Mouse (Mus musculus) cerebellum, adult (tissue): ENCODE measurements around the gene Ccnf.

Experiments
- ATAC-seq: cut with Nextera tagmentation; 2 replicates; pipeline ENCODE4 v1.9.2; 2017; ENCODE audit warnings: mild to moderate bottlenecking, moderate library complexity, mixed read lengths; ENCODE audit not compliant: insufficient number of reproducible peaks, low FRiP score, low TSS enrichment

The Ccnf gene

DNA sequence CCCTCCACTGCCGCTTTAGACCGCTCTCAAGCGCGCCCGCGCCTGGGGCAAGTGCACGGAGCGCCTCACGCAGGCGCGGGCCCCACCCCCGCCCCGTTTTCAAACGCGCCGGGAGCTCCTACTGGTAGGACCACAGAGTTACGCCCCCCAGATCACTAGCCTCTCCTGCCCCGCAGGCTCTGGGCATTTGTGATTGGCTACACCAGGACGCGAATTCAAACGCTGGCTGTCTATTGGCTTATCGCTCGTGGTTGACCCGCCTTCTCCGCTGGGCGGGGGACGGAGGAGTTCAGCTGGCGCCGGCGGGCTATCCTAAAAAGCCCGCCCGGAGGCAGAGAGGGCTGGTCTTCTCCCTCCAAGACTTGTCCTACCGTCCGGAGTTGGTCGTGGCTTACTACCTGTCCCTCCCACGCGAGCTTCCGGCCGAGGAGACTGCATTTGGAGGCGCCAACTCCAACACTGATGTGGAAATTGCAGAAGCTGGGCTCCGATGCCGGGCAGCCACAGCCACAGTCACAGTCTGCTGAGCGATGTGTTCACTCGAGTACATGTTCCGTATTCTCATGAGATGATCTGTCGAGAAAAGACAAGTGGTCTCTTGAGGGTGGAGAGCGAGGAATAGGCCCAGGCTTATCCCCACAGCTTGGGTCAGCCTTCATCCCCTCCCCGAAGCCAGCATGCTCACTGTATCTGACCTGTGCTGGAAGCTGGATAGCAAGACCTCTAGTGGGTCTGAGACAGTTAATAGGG, at the start of gene Ccnf:
Ccnf (minus strand) TSS at position 165 of the 750 bp plus-strand sequence.
- ATAC-seq = peak; percentile 100

DNA sequence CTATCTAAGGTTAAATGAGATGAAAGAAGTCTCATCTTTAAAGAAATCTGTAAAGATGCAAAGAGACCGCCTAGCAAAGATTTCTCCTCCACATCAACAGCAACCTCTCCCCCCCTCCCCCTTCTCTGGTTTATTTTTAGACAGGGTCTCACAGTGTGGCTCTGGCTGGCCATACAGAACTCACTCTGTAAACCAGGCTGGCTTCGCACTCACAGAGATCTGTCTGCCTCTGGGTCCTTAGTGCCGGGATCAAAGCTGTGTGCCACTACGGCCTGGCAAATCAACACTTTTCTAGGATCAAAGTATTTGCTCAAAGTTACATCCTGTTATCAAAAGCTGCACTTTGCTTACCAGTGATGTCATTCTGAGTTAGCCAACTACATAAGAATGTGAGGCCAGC, 49.4 kb upstream of the Ccnf start:
- no peak for ATAC-seq

DNA sequence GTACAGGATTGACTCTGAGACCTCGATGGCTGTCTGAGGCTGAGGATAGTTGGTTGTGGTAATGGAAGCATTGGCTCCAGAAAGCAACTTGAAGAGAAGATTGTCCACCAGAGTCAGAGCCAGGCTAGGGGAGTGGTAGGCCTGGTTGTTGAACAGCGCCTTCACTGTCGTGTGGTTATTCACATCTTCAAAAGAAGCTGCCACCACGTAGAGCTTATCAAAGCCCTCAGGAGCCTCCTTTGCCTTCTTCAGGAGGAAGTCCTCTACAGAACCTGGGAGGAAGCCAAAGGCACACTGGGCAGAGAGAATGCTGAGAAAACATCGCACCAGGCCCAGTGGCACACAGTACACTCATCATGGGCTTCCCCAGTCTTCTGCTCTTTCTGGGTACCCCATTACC, 38.1 kb upstream of the Ccnf start:
- ATAC-seq = no peak

DNA sequence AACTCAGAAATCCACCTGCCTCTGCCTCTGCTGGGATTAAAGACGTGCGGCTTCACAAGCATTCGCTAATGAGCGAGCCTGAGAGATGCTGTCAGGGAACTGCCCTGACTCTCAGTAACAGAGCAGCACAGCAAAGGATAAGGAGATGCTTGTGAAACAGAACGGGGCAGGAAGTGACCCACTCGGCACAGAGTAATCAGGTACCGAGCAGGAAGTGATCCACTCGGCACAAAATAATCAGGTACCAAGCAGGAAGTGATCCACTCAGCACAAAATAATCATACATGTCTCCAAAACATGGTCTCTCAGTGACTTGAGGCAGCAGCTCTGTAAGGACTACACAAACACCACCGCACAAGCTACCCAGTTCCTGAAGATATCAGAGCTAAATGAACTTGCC, 37.2 kb upstream of the Ccnf start:
- ATAC-seq = no peak

DNA sequence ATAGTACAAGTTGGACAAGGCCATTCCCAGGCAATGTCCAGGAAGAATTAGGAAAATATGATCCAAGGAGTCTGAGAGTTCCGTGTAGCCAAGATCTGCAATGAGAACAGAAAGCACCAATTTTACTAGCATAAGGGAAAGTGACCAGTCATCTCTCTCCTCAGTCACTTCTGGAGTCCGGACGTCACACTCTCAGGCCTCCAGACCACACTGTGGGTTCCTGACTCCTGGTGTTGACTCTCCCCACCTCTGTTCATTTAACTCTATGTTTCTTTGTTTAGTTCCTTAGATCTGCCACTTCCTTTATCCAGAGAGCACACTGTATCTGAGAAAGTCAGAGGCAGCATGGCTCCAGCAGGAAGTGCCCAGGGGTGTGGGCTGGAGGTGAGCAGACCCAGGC, 34.4 kb upstream of the Ccnf start:
- no peak for ATAC-seq

DNA sequence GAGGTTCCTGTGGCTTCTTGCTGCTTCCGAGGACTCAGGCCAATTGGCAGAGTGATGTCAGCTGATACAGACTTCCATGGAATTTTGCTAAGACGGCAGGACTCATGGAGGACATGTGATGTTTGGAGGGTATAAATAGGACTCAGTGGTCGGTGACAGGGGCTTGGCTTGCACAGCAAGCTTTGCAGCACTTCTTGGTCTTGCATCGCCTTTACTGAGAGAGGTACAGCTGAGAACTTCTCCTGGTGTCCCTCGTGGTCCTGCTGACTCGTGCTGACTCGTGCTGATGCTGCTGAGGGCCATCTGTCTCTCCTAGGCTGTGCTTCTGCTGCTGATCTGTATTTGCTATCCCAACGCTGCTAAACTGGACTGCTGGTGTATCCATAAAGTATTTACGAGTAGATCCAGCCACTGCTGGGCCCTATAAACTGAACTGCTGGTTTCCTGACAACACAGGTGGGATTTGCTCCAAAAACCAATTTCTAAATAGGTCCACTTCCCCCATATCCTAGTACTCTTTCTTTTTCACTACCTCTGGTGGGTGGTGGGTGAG, 32.1 kb upstream of the Ccnf start:
- no peak for ATAC-seq

DNA sequence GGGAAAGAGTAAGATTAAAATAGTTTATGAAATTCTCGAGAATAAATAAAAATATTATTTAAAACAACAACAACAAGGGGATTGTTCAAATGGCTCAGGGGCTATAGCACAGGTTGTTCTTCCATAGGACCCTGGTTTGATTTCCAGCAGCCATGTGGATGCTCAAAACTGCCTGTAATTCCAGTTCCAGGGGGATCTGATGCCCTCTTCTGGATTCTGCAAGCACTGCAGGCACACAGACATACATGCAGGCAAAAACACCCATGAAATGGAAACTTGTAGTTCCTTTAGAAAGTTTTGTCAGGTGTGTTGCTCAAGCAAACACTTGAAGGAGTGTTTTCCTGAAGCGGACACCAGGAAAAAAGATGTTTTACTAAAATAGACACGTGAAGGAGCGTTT, 31.4 kb upstream of the Ccnf start:
- ATAC-seq = no peak

DNA sequence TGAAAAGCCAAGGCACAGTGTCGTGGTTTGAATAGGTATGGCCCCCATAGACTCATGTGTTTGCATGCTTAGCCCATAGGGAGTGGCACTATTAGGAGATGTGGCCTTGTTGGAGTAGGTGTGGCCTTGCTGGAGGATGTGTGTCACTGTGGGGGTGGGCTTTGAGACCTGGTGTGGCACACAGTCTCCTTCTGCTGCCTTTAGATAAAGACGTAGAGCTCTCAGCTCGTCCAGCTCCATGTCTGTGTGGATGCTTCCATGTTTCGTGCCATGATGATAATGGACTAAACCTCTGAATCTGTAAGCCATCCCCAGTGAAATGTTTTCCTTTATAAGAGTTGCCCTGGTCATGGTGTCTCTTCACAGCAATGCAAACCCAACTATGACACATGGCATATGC, 28.6 kb upstream of the Ccnf start:
- ATAC-seq = no peak

DNA sequence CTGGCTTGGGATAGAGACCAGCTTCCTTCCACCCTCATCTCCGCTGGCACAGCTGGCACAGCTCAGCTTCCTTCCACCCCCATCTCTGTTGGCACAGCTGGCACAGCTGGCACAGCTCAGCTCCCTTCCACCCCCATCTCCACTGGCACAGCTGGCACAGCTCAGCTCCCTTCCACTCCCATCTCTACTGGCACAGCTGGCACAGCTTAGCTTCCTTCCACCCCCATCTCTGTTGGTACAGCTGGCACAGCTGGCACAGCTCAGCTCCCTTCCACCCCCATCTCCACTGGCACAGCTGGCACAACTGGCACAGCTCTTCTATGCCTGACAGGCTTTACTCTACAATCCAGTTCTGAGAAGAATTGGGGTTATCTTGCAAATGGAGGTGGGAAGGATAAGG, 15.8 kb upstream of the Ccnf start:
- no peak for ATAC-seq

DNA sequence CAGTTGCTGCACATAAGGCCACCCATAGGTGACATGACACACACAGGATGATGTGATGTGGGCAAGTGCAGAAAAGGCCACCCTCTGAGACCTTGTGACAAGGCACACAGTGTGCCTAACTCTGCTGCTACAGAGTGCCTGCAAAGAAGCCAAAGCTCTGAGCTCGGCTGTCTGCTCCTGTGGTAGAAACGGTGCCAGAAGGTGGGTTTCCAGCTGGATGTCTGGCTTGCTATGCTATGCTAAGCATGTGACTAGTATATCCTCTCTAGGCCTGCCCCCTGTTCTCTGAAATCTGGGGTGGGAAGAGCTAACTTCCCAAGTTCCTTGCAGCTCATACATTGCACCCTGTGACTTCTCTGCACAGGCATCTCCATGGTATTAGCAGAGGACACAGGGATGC, 13.5 kb upstream of the Ccnf start:
- ATAC-seq = no peak

DNA sequence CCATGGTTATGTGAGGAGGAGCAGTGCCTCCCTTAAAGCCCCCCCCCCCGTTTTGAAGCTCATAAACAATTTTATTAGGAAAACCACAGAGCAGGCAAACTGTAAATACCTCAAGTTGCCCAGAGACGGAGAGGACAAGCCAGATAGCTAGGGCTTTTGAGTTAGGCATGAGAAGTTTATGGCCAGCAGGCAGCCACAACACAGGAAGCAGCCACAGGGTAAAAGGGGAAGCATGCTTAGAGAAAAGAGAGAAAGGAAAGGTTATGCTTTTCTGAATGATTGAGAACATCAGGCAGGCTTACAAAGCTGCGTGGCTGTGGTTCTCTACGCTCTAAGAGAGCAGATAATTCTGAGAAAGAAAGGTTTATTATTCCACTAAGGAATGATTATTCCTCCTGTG, 9.2 kb upstream of the Ccnf start:
- ATAC-seq = no peak

DNA sequence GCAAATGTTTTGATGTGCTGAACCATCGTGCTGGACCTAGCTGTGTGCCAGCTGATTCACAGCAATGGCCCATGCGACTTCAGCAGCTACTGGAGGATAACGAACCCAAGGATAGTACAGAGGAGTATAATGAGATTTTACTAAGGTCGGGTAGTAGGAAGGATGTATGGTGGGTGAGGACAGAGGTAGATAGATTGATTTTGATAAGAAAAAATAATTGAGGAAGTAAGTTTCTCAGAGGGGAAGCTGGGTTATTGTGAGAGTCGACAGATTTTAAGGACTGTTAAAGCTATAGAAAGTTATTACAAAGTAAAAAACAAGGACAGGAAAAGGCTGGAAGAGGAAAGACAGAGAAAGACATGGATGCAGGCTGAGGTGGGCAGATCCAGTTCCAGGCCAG, 8.4 kb upstream of the Ccnf start:
- no peak for ATAC-seq

DNA sequence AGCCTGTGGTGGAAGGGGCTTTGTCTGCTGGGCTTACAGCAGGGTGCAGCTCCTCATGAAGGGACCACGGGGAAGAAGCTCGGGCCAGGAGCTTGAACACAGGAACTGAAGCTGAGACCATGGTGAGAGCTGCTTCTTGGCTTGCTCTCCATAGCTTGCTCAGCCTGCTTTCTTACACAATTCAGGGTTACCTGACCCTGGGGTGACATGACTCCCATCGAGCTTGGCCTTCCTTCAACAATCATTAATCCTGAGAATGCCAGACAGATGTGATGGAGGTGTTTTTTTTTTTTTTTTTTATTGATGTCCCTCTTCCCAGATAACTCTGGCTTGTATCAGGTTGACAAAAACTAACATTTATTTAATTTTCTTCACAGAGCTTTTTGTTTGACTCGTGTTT, 7.7 kb upstream of the Ccnf start:
- ATAC-seq = no peak

DNA sequence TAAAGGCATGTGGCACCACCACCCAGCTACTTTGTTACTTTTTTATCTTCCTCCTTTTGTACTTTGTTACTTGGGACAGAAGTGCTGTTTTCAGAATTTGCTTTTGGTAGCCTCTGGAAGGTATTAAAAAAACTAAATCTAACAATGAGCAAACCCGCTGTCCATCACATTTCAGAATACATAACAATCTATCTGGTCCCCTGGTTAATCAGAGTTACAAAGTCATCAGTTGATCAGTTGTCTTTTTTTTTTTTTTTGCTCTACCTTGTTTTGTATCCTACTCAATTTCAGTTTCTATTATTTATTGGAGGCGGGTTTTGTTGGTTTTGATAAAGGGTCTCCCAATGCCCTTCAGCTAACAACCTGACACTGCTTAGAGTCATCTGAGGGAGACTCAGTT, 1.0 kb upstream of the Ccnf start:
- ATAC-seq = no peak

DNA sequence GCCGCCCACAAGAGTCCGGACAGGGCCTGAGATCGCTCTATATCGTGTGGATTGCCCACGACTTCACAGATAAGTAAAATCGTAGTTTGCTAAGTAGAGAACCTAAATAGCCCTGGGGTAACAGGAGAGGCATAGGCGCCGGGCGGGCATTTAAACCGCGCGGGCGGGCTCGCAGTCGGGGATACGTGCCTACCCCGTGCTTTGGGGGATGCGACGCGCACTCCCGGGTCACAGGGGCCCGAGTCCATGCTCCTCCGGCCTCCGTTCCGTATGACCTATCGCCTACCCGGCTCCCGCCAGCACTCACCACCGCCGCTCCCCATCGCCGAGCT, 330 bp downstream of the Ccnf start:
- no peak; the same call in 1 of the 2 replicates for ATAC-seq

DNA sequence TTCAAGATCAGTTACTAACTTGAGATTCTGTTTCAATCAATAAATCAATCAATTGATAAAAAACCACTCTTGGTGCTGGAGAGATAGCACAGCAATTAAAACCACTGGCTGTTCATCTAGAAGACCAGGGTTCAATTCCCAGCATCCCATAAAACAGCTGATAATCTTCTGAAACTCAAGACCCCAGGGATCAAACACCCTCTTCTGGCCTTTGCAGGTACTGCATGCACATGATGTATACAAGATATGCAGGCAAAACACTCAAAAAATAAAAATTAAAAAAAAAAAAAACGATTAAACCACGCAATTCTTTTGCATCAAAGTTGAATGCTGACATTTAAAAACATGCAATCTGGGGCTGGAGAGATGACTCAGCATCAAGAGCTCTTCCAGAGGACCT, 2.6 kb downstream of the Ccnf start:
- no peak for ATAC-seq

DNA sequence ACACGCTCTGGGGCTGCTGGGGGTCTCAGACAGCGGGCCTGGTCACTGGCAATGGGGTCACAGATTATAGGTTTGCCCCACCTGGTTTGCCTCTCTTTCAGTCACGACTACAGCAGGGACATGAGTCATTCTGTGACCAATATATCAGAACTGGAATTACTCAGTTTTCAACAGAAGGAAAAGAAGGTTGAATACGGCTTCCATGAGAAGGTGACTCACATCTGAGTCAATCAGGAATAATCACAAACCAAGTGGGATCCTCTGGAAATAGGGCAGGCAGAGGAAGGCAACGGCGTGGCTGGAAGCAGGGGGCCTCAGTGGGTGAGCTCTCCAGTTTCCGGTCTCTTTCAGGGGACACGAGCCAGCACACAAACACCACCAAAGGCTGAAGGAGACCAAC, 7.2 kb downstream of the Ccnf start:
- no peak for ATAC-seq

DNA sequence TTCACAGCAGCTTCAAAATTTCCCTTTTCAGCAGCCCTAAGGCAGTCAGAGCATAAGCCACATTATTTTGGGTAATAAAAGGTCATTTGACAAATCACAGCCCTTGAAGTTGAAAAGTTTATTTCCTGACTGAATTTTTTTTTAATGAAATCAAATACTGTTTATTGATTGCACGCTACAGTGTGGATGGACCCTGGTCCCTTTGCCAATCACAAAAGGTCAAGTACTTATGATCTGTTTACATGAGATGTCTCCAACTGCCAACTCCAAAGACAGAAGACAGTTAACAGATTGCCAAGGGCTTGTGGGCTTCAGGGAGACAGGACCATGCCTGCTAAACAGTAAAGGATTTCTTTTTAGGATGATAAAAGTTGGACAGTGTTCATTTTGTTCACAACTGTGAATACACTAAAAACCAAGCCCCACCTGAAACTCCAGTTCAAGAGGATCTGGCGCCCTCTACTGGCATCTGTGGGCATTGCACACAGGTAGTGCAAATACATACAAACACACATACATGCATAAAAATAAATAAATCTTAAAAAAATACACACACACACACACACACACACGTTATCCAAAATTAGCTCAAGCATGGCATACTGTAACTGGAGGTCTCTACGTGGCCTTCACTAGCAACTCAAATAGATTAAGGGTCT, 7.8 kb downstream of the Ccnf start:
- ATAC-seq = no peak

DNA sequence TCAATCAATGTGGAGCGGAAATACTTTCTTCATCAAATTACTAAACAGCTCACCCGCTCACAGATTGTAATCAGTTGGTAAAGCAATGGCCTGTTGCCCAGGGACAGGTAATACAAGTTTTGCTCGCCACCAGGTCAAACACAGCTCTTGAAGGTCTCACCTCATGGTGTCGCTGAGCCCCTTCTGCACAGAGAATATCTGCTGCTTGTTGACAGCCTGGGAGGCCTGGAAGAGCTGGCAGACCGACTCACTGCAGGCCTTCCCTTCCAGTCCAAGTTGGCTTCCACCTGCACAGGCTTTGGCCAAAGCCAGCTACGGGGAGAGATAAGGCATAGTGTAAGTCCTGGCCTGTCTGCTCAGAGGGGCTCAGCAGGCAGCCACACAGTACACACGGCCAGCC, 14.4 kb downstream of the Ccnf start:
- peak; percentile 66; the same call in 1 of the 2 replicates for ATAC-seq

DNA sequence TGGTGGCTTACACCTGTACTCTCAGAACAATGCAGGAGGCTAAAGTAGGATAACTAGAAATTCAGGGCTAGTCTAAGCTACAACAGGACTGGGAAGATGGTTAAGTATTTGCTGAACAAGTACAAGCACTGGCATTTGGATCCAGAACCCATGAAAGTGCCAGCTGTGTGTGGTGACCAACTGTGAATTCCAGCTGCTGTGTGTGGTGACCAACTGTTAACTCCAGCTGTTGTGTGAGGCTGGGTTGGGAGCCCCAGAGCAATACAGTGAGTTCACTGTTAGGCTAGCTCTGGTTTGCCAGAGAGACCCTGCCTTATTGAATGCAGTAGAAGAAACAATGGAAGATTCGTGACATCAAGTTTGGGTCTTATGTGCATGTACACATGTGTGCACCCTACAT, 14.8 kb downstream of the Ccnf start:
- no peak for ATAC-seq

DNA sequence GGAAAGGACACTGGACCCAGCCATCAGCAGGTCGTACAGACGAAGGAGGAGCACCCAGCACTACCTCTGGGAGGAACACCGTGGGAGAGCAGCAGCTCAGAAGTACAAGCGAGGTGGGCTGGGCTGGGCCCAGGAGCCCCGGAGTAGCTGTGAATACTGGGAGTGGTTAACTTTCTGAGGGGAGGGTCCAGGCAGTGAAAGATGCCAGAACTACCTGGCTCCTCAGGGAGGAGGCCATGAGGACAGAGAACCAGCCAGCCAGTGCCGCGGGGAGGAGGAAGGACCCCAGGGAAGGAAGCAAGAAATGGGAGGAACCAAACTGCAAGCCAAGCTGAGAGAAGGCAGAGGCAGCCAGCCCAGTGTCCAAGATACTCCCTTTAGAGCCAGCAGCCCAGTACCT, 23.3 kb downstream of the Ccnf start:
- ATAC-seq = no peak

DNA sequence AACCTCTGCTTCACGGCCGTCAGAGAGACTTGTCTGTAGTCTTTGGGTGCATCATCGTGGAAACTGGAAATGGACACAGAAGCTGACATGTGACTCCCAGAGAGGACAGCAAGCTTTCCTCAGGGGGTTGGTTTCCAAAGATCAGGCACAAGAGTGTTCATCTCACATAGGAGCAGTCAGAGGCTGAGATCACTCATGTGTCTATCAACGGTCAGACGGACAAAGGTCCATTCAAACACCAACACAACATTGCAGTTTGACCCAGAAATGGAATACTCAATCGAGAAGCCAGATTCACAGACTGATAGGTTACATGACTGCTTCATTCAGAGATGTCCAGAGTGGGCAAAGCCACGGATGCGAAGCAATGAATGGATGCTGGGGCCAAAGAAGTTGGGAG, 24.6 kb downstream of the Ccnf start:
- no peak for ATAC-seq
